In the genomic region with DNA sequence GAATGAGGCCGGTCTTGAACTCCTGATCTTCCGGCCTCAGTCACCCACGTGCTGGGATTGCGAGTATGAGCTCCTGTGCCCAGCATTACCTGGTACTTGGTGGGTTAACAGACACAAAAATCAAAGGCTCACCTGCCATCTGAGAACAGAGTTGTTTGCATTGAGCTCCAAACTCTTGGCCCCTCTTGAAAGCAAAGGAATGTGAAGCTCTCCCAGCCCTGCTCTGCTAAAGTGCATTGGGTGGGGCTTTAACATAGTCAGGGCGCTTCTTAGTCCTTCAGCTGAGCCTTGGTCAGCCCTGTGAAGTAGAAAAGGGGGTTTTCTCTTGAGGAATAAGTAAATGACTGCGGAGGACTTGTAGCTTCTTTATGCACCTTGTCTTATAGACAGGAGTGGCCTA, we compare ENCODE assay signal across 26 mouse cellular contexts. TPM values are rescaled to one million over a fixed set of nuclear protein-coding genes. Genes with fewer than 3 reads are reported as not detected.
DNase-seq lines count a peak whose midpoint lies in the region; ATAC-seq and TF ChIP-seq lines count a peak whose summit lies in the region.
"Had no signal": no experiment of that assay in that cellular context is flagged by ENCODE, and none has a peak within 500 bp of the region (broad histone marks: within the 10 kb centered on the region; RNA-seq: fewer than 3 reads in every experiment).

No protein-coding gene starts in this region.

- H3K27ac ChIP-seq in lung, embryonic 14.5 days (ENCODE audit: low read depth) = 0 out of 2 replicates have a peak overlapping the region, but pooled peaks have one; percentile 34
- H3K27ac ChIP-seq in heart, embryonic 12.5 days (ENCODE audit: poor library complexity, severe bottlenecking) = no peak overlapping the region
- H3K27ac ChIP-seq in forebrain, postnatal 0 days (ENCODE audit: low read depth, low read length) = no peak overlapping the region
- H3K27ac ChIP-seq: embryonic facial prominence, embryonic 15.5 days; forebrain, embryonic 10.5 days; heart, embryonic 10.5 days; heart, embryonic 15.5 days; hindbrain, embryonic 13.5 days; hindbrain, postnatal 0 days had no signal

- H3K4me2 ChIP-seq in lung, embryonic 14.5 days = no peak overlapping the region
- H3K4me2 ChIP-seq in heart, embryonic 12.5 days = no peak overlapping the region
- H3K4me2 ChIP-seq in forebrain, postnatal 0 days (ENCODE audit: low read depth) = no peak overlapping the region
- H3K4me2 ChIP-seq: embryonic facial prominence, embryonic 15.5 days; heart, embryonic 15.5 days; hindbrain, embryonic 13.5 days had no signal

- no peak overlapping the region for H3K4me3 ChIP-seq in lung, embryonic 14.5 days (ENCODE audit: low read depth, low read length)
- no peak overlapping the region for H3K4me3 ChIP-seq in lung, adult 2 months (replicated peaks; ENCODE audit: extremely low read depth, low read depth, low read length)
- H3K4me3 ChIP-seq in heart, embryonic 12.5 days = no peak overlapping the region
- no peak overlapping the region for H3K4me3 ChIP-seq in forebrain, postnatal 0 days (ENCODE audit: low read depth, low read length)
- H3K4me3 ChIP-seq: embryonic facial prominence, embryonic 15.5 days; erythroblast, embryonic 14.5 days; forebrain, embryonic 10.5 days; heart, embryonic 10.5 days; heart, embryonic 15.5 days; hindbrain, embryonic 13.5 days had no signal

- peaks cover 66% of the 10 kb centered on the region for H3K36me3 ChIP-seq in lung, embryonic 14.5 days (ENCODE audit: insufficient read depth)
- peaks cover 73% of the 10 kb centered on the region for H3K36me3 ChIP-seq in heart, embryonic 12.5 days
- H3K36me3 ChIP-seq in forebrain, postnatal 0 days (ENCODE audit: insufficient read depth) = peaks cover 59% of the 10 kb centered on the region

- TF ChIP-seq CTCF in lung, embryonic 14.5 days (IDR thresholded peaks at IDR 0.05; ENCODE audit: low read depth) = no peak
- no peak for TF ChIP-seq CTCF in lung, adult 2 months (IDR thresholded peaks at IDR 0.05; ENCODE audit: insufficient read depth, low read length)
- no peak for TF ChIP-seq CTCF in forebrain, postnatal 0 days (IDR thresholded peaks at IDR 0.05; ENCODE audit: low read depth)

- peak; percentile 57 for DNase-seq in lung, embryonic 14.5 days
- no peak for DNase-seq in lung, adult 2 months
- peak; percentile 70 for DNase-seq in ZHBTc4 (ENCODE audit: low read depth, low spot score)
- peak; percentile 36 for DNase-seq in lung, postnatal 10 days
- DNase-seq in forebrain, postnatal 0 days = no peak
- DNase-seq in cerebellum, adult 18-20 months = no peak
- no peak for DNase-seq in layer of hippocampus, postnatal 36 days
- DNase-seq: adrenal gland, adult 2 months; adrenal gland, postnatal 25 days; cerebellum, adult 2 months; cerebellum, postnatal 10 days; embryo, embryonic 11 days; gastrocnemius, postnatal 10 days; heart, adult 18-20 months; heart, postnatal 14 days had no signal

- H3K9me3 ChIP-seq in lung, embryonic 14.5 days (ENCODE audit: low read depth, low read length) = no peaks in the 10 kb centered on the region
- no peaks in the 10 kb centered on the region for H3K9me3 ChIP-seq in heart, embryonic 12.5 days (replicated peaks)
- no peaks in the 10 kb centered on the region for H3K9me3 ChIP-seq in forebrain, postnatal 0 days (ENCODE audit: low read length)
- H3K9me3 ChIP-seq: embryonic facial prominence, embryonic 15.5 days; forebrain, embryonic 10.5 days; heart, embryonic 10.5 days; heart, embryonic 15.5 days; hindbrain, embryonic 13.5 days had no signal

- no peaks in the 10 kb centered on the region for H3K27me3 ChIP-seq in lung, embryonic 14.5 days (ENCODE audit: insufficient read depth, low read length)
- no peaks in the 10 kb centered on the region for H3K27me3 ChIP-seq in heart, embryonic 12.5 days (replicated peaks)
- H3K27me3 ChIP-seq in forebrain, postnatal 0 days (ENCODE audit: insufficient read depth, low read length) = no peaks in the 10 kb centered on the region
- H3K27me3 ChIP-seq: embryonic facial prominence, embryonic 15.5 days; heart, embryonic 15.5 days; hindbrain, embryonic 13.5 days had no signal

- H3K4me1 ChIP-seq in lung, embryonic 14.5 days (ENCODE audit: insufficient read depth) = no peaks in the 10 kb centered on the region
- peaks cover 4% of the 10 kb centered on the region for H3K4me1 ChIP-seq in lung, adult 2 months (ENCODE audit: control insufficient read depth, insufficient read depth, low read length)
- peaks cover 12% of the 10 kb centered on the region for H3K4me1 ChIP-seq in heart, embryonic 12.5 days (replicated peaks)
- H3K4me1 ChIP-seq in forebrain, postnatal 0 days (ENCODE audit: insufficient read depth) = 0 out of 2 replicates have a peak, but pooled peaks cover under 1% of the 10 kb centered on the region

- peak; percentile 58 for ATAC-seq in lung, embryonic 14.5 days (ENCODE audit: insufficient read depth)
- ATAC-seq in heart, embryonic 12.5 days (ENCODE audit: insufficient number of reproducible peaks, low FRiP score) = no peak
- no peak for ATAC-seq in forebrain, postnatal 0 days
- ATAC-seq: forebrain, embryonic 14.5 days; hindbrain, postnatal 0 days had no signal

- no peak for TF ChIP-seq POLR2A in lung, adult 2 months (IDR thresholded peaks at IDR 0.05; ENCODE audit: borderline replicate concordance, extremely low read depth, low read depth, low read length)

- H3K9ac ChIP-seq in lung, embryonic 14.5 days = no peak overlapping the region
- H3K9ac ChIP-seq in heart, embryonic 12.5 days = no peak overlapping the region
- no peak overlapping the region for H3K9ac ChIP-seq in forebrain, postnatal 0 days
- H3K9ac ChIP-seq: embryonic facial prominence, embryonic 15.5 days; heart, embryonic 15.5 days; hindbrain, embryonic 13.5 days had no signal

- 75% methylated on average over 6 of the region's 6 CpGs for WGBS in lung, embryonic 14.5 days
- 71% methylated on average over 6 of the region's 6 CpGs for WGBS in lung, adult 2 months
- WGBS in heart, embryonic 12.5 days = 92% methylated on average over 6 of the region's 6 CpGs
- WGBS in forebrain, postnatal 0 days = 96% methylated on average over 6 of the region's 6 CpGs

RNA-seq across cellular contexts. Expression of gene Ssr2, which starts 10.1 kb away (rescaled TPM):
- 278 and 285 TPM in 2 replicates for polyA plus RNA-seq in lung, embryonic 14.5 days (2014; fragmentation: Nextera tagmentation; extraction: Ambion mirVana)
- polyA plus RNA-seq in lung, adult 2 months (2012; rRNA removed) = 139 and 188 TPM in 2 replicates
- 181 and 185 TPM in 2 replicates for polyA plus RNA-seq in heart, embryonic 12.5 days (2016; fragmentation: Nextera tagmentation; extraction: Ambion mirVana)
- total RNA-seq in forebrain, postnatal 0 days (2014; rRNA removed) = 170 and 254 TPM in 2 replicates
- 204 and 233 TPM in 2 replicates for polyA plus RNA-seq in forebrain, postnatal 0 days (2015; fragmentation: Nextera tagmentation; extraction: Ambion mirVana)
- 10 to 100 TPM; 97.1 to 98.9 TPM for total RNA-seq in layer of hippocampus, postnatal 36 days (2021)

RNA-seq across cellular contexts. Expression of gene Arhgef2, which starts 20.0 kb away (rescaled TPM):
- 115 and 127 TPM in 2 replicates for polyA plus RNA-seq in lung, embryonic 14.5 days (2014; fragmentation: Nextera tagmentation; extraction: Ambion mirVana)
- polyA plus RNA-seq in lung, adult 2 months (2012; rRNA removed) = 186 and 233 TPM in 2 replicates
- 84.5 and 91.8 TPM in 2 replicates for polyA plus RNA-seq in heart, embryonic 12.5 days (2016; fragmentation: Nextera tagmentation; extraction: Ambion mirVana)
- 78.8 and 82.2 TPM in 2 replicates for total RNA-seq in forebrain, postnatal 0 days (2014; rRNA removed)
- 37.1 and 66.7 TPM in 2 replicates for polyA plus RNA-seq in forebrain, postnatal 0 days (2015; fragmentation: Nextera tagmentation; extraction: Ambion mirVana)
- total RNA-seq in layer of hippocampus, postnatal 36 days (2021) = 100 to 1,000 TPM; 250 to 265 TPM

RNA-seq across cellular contexts. Expression of gene Ubqln4, which starts 32.2 kb away (rescaled TPM):
- polyA plus RNA-seq in lung, embryonic 14.5 days (2014; fragmentation: Nextera tagmentation; extraction: Ambion mirVana) = 64.9 and 68.5 TPM in 2 replicates
- polyA plus RNA-seq in lung, adult 2 months (2012; rRNA removed) = 47.0 and 52.6 TPM in 2 replicates
- 46.5 and 47.9 TPM in 2 replicates for polyA plus RNA-seq in heart, embryonic 12.5 days (2016; fragmentation: Nextera tagmentation; extraction: Ambion mirVana)
- 102 and 116 TPM in 2 replicates for total RNA-seq in forebrain, postnatal 0 days (2014; rRNA removed)
- 29.3 and 30.8 TPM in 2 replicates for polyA plus RNA-seq in forebrain, postnatal 0 days (2015; fragmentation: Nextera tagmentation; extraction: Ambion mirVana)
- total RNA-seq in layer of hippocampus, postnatal 36 days (2021) = 100 to 1,000 TPM; 109 to 111 TPM

RNA-seq across cellular contexts. Expression of gene Lamtor2, which starts 32.9 kb away (rescaled TPM):
- 77.6 and 93.9 TPM in 2 replicates for polyA plus RNA-seq in lung, embryonic 14.5 days (2014; fragmentation: Nextera tagmentation; extraction: Ambion mirVana)
- 116 and 135 TPM in 2 replicates for polyA plus RNA-seq in lung, adult 2 months (2012; rRNA removed)
- polyA plus RNA-seq in heart, embryonic 12.5 days (2016; fragmentation: Nextera tagmentation; extraction: Ambion mirVana) = 108 and 114 TPM in 2 replicates
- total RNA-seq in forebrain, postnatal 0 days (2014; rRNA removed) = 52.2 and 55.5 TPM in 2 replicates
- polyA plus RNA-seq in forebrain, postnatal 0 days (2015; fragmentation: Nextera tagmentation; extraction: Ambion mirVana) = 186 and 202 TPM in 2 replicates
- 100 to 1,000 TPM in 1 of 2 experiments, 10 to 100 TPM in 1; 91.0 to 111 TPM for total RNA-seq in layer of hippocampus, postnatal 36 days (2021)

RNA-seq across cellular contexts. Expression of gene Rab25, which starts 37.7 kb away (rescaled TPM):
- 21.3 and 22.1 TPM in 2 replicates for polyA plus RNA-seq in lung, embryonic 14.5 days (2014; fragmentation: Nextera tagmentation; extraction: Ambion mirVana)
- 53.0 and 105 TPM in 2 replicates for polyA plus RNA-seq in lung, adult 2 months (2012; rRNA removed)
- 0.55 TPM in 1 of 2 replicates, not detected in the other for polyA plus RNA-seq in heart, embryonic 12.5 days (2016; fragmentation: Nextera tagmentation; extraction: Ambion mirVana)
- total RNA-seq in forebrain, postnatal 0 days (2014; rRNA removed) = not detected in 2 replicates
- polyA plus RNA-seq in forebrain, postnatal 0 days (2015; fragmentation: Nextera tagmentation; extraction: Ambion mirVana) = 0.33 TPM in 1 of 2 replicates, not detected in the other
- total RNA-seq in layer of hippocampus, postnatal 36 days (2021) = under 1 TPM in 1 of 2 experiments, not detected in 1; 0.63 TPM
- total RNA-seq: adrenal gland, adult 2 months; adrenal gland, postnatal 25 days; common myeloid progenitor, adult 5-6 weeks; gastrocnemius, postnatal 10 days; hematopoietic stem cell, adult 5-6 weeks; hindbrain, postnatal 0 days had no signal
- polyA plus RNA-seq: erythroblast, embryonic 14.5 days; forebrain, embryonic 14.5 days; hindbrain, embryonic 13.5 days had no signal

Comparison
In these comparisons a context has a peak if more than half of its experiments do, and no peak if none do; other contexts are left out.
1. DNase-seq: peak in lung, embryonic 14.5 days (single experiment), ZHBTc4 (single experiment) and lung, postnatal 10 days (single experiment); none in lung, adult 2 months (single experiment), forebrain, postnatal 0 days (single experiment), cerebellum, adult 18-20 months (0 of 2) and layer of hippocampus, postnatal 36 days (0 of 2).